Mouse (Mus musculus) cerebellum, adult 2 months (tissue): Measurements from ENCODE around the gene Adamts17. TPM values are rescaled to one million over a fixed set of nuclear protein-coding genes. Genes with fewer than 3 reads are reported as not detected.

Experiments used
- DNase-seq, 2 experiments: peaks; one replicate each; pipeline ENCODE4 v3.0.0; 2021
- H3K27ac ChIP-seq: fragments of 200-500 bp; 2 replicates; pipeline ENCODE4 v1.5.1; 2012; ENCODE audit warnings: low read length, control low read depth, inconsistent platforms; ENCODE audit not compliant: insufficient read depth
- H3K27me3 ChIP-seq: fragments of 200-500 bp; 2 replicates; pipeline ENCODE4 v1.6.1; 2012; ENCODE audit warnings: inconsistent platforms, mild to moderate bottlenecking, low read length, moderate library complexity; ENCODE audit not compliant: control insufficient read depth, insufficient read depth
- H3K4me1 ChIP-seq: fragments of 200-500 bp; 2 replicates; pipeline ENCODE4 v1.6.1; 2011; ENCODE audit warnings: low read length; ENCODE audit not compliant: control insufficient read depth, insufficient read depth
- H3K4me3 ChIP-seq: fragments of 200-500 bp; replicated peaks from 2 replicates; pipeline ENCODE3; 2011; ENCODE audit warnings: mild to moderate bottlenecking, low read depth, low read length, control low read depth; ENCODE audit not compliant: insufficient read depth
- CTCF ChIP-seq: fragments of 200-500 bp; IDR thresholded peaks from 2 replicates; pipeline ENCODE4 v1.5.1; 2011; ENCODE audit warnings: low read depth, mild to moderate bottlenecking, control low read depth, low read length, moderate library complexity, borderline replicate concordance; ENCODE audit not compliant: insufficient read depth
- POLR2A ChIP-seq: fragments of 200-500 bp; IDR thresholded peaks from 2 replicates; pipeline ENCODE4 v1.6.1; 2011; ENCODE audit warnings: low read length, control low read depth, borderline replicate concordance; ENCODE audit not compliant: insufficient read depth
- WGBS: fragments of 180-500 bp; shearing (Covaris S2); methylation state at CpG from one replicate; pipeline ENCODE4 v1.1.7; 2018; 5-methylcytosine and 5-hydroxymethylcytosine counted together
- polyA plus RNA-seq: library from polyadenylated mRNA; depleted of rRNA; stranded (reverse); fragments of >200 nt; gene quantifications from 2 replicates; pipeline ENCODE4 v1.2.3, GENCODE M21; 2012

Gene Adamts17
- polyA plus RNA-seq, 1 experiment = 1.5 TPM

GRCm38 (mm10) chr7:66955455-66955919 is 116.0 kb downstream of the Adamts17 start:
- DNase-seq = no peak
- 51% methylated on average over 8 of the region's 8 CpGs for WGBS

GRCm38 (mm10) chr7:66955978-66956377 is 116.4 kb downstream of the Adamts17 start:
- H3K27me3 ChIP-seq = no peaks in the 10 kb centered on the region; the same call in 1 of the 2 replicates
- 46% methylated on average over 2 of the region's 2 CpGs for WGBS
- H3K4me3 ChIP-seq = no peak overlapping the region
- H3K4me1 ChIP-seq = peaks cover 4% of the 10 kb centered on the region
- DNase-seq = no peak
- TF ChIP-seq CTCF (no peak), POLR2A (no peak)
- no peak overlapping the region for H3K27ac ChIP-seq

More at GRCm38 (mm10) chr7:66955455-66955919, 116.0 kb downstream of the Adamts17 start:
- no peak overlapping the region for H3K4me3 ChIP-seq
- peaks cover 4% of the 10 kb centered on the region for H3K4me1 ChIP-seq
- TF ChIP-seq POLR2A = no peak
- no peak for TF ChIP-seq CTCF
- no peak overlapping the region for H3K27ac ChIP-seq
- H3K27me3 ChIP-seq = no peaks in the 10 kb centered on the region; the same call in 1 of the 2 replicates

DNA sequence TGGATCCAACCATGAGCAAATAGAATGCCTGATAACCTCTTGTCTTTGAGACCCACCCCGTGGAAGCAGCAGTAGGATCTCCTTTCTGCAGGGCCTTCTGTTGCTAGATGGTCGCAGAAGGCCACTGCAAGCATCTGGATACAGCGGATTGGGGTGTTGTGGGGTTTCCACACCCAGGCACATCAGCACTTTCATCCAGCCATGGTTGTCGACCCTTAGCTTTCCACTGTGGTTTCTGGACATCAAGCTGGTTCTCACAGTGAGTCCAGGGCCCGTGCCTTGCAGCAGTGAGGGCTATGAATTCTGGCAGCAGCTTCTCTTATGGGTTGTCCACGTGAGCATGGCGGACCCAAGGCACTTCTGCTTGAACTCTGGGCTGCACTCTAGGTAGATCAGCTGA is 118.2 kb downstream of the Adamts17 start:
- WGBS = 91% methylated on average over 7 of the region's 7 CpGs
- TF ChIP-seq CTCF (no peak), POLR2A (no peak)
- DNase-seq = no peak

GRCm38 (mm10) chr7:66960246-66961033 is 120.9 kb downstream of the Adamts17 start:
- no peak for DNase-seq
- no peak overlapping the region for H3K27ac ChIP-seq
- no peaks in the 10 kb centered on the region; the same call in 1 of the 2 replicates for H3K27me3 ChIP-seq
- 89% methylated on average over 8 of the region's 8 CpGs for WGBS
- TF ChIP-seq CTCF = no peak
- no peak for TF ChIP-seq POLR2A
- H3K4me3 ChIP-seq = no peak overlapping the region
- peaks cover 3% of the 10 kb centered on the region for H3K4me1 ChIP-seq

More for the DNA sequence above, 118.2 kb downstream of the Adamts17 start:
- Histone ChIP-seq H3K27me3 (no peaks in the 10 kb centered on the region; the same call in 1 of the 2 replicates), H3K27ac (no peak overlapping the region), H3K4me1 (peaks cover 4% of the 10 kb centered on the region), H3K4me3 (no peak overlapping the region)

DNA sequence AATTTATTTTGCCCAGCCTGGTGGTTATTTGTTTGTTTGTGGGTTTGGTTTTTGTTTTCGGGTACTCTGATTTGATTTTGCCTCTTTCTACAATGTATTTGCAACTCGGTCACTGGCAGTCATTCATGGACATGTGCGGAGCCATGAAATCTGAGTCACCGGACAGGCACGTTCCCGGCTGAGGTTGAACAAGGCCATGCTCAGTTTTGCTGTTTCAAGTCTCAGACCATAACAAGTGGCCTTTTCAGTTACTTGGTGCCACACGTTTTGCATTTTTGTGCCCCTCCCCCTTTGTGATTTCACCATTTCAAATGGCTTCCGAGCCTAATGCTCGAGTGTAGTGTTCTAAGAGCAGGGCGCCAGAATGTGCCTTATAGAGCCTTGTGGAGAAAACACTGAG is 123.2 kb downstream of the Adamts17 start:
- DNase-seq = no peak
- H3K27ac ChIP-seq = no peak overlapping the region
- no peak for TF ChIP-seq CTCF
- TF ChIP-seq POLR2A = no peak
- H3K27me3 ChIP-seq = no peaks in the 10 kb centered on the region
- WGBS = 84% methylated on average over 10 of the region's 10 CpGs
- no peak overlapping the region for H3K4me3 ChIP-seq
- H3K4me1 ChIP-seq = no peaks in the 10 kb centered on the region

- H3K4me1 ChIP-seq = no peaks in the 10 kb centered on the region
- no peak for TF ChIP-seq CTCF
- WGBS = 72% methylated on average over 8 of the region's 8 CpGs
Measured at GRCm38 (mm10) chr7:66963541-66963940, 124.0 kb downstream of the Adamts17 start.

DNA sequence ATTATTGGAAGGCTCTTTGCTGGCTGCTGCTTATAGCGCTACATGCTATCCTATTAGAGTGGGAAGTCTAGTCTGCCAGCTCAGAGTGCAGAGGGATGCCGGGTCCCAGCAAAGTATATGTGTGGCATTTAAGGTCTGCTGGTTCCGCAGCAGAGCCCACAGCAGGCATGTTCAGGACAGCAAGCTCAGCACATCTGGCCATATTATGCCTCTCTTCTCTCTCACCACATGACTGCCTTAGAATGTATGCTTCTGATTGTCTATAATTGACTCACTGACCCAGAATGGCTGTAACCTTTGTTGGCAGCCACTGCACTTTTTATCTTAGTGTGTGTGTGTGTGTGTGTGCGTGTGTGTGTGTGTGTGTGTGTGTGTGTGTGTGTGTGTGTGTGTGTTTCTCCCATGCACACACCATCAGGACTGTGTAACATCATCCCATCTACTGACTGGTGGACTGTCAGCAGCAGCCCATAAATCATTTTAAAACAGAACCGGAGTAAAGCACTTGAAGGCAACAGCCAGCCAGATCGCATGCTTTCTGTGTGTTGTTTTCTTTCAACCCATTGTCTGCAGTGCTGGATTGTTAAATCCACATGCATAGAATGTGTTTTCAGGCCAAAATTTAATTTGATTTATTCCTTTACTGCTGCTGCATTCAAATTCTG is 127.1 kb downstream of the Adamts17 start:
- DNase-seq = no peak
- Histone ChIP-seq H3K4me3 (no peak overlapping the region), H3K4me1 (no peaks in the 10 kb centered on the region), H3K27ac (no peak overlapping the region), H3K27me3 (no peaks in the 10 kb centered on the region)
- TF ChIP-seq CTCF (no peak), POLR2A (no peak)
- WGBS = 85% methylated on average over 6 of the region's 6 CpGs

More at GRCm38 (mm10) chr7:66963541-66963940, 124.0 kb downstream of the Adamts17 start:
- H3K4me3 ChIP-seq = no peak overlapping the region
- no peaks in the 10 kb centered on the region for H3K27me3 ChIP-seq
- no peak for DNase-seq
- H3K27ac ChIP-seq = no peak overlapping the region
